Mouse (Mus musculus) spleen, postnatal 4 days (tissue): ENCODE results near the gene Rnf130.

Source experiments
- DNase-seq, 2 experiments: peaks; one replicate each; pipeline ENCODE4 v3.0.0; 2022; ENCODE audit warnings: low spot score in 2 of 2

The Rnf130 gene

GRCm38 (mm10) chr11:50134136-50134859, 109.2 kb downstream of the Rnf130 start:
- DNase-seq, result no peak

- DNase-seq, result no peak
Measured at GRCm38 (mm10) chr11:50138206-50138822, 113.2 kb downstream of the Rnf130 start.

- DNase-seq, result no peak
Measured at GRCm38 (mm10) chr11:50139571-50139970, 114.4 kb downstream of the Rnf130 start.

GRCm38 (mm10) chr11:50145529-50145928, 120.4 kb downstream of the Rnf130 start:
- no peak for DNase-seq

- DNase-seq, result no peak
Measured at GRCm38 (mm10) chr11:50146121-50146520, 121.0 kb downstream of the Rnf130 start.

GRCm38 (mm10) chr11:50147267-50147957, 122.3 kb downstream of the Rnf130 start:
- no peak for DNase-seq

GRCm38 (mm10) chr11:50147958-50148476, 122.9 kb downstream of the Rnf130 start:
- DNase-seq, result peak in 1 of 2 experiments; percentile 54

- DNase-seq, result peak in 1 of 2 experiments; percentile 59
Measured at GRCm38 (mm10) chr11:50149200-50149599, 124.1 kb downstream of the Rnf130 start.

- DNase-seq, result peak in 1 of 2 experiments; percentile 59
Measured at GRCm38 (mm10) chr11:50149603-50150150, 124.5 kb downstream of the Rnf130 start.

GRCm38 (mm10) chr11:50151374-50151773, 126.2 kb downstream of the Rnf130 start:
- peak in 1 of 2 experiments; percentile 55 for DNase-seq

GRCm38 (mm10) chr11:50154166-50154565, 129.0 kb downstream of the Rnf130 start:
- no peak for DNase-seq
